Mouse (Mus musculus) kidney, postnatal 25 days (tissue): ENCODE data around the gene Wdr59.

Experiments
- DNase-seq, 2 experiments: peaks; one replicate each; pipeline ENCODE4 v3.0.0; 2021; ENCODE audit warnings: mixed read lengths in 2 of 2

The Wdr59 gene

GRCm38 (mm10) chr8:111490034-111490591, 31.8 kb downstream of the Wdr59 start:
- DNase-seq, result peak; percentile 15 to 64

- no peak for DNase-seq
Observed at GRCm38 (mm10) chr8:111480691-111481090, 41.2 kb downstream of the Wdr59 start.

- no peak for DNase-seq
Observed at GRCm38 (mm10) chr8:111477761-111478465, 44.0 kb downstream of the Wdr59 start.

GRCm38 (mm10) chr8:111471526-111472081, 50.3 kb downstream of the Wdr59 start:
- DNase-seq, result peak; percentile 38 to 55

GRCm38 (mm10) chr8:111469013-111469412, 52.9 kb downstream of the Wdr59 start:
- peak; percentile 57 to 60 for DNase-seq

- DNase-seq, result no peak
Observed at GRCm38 (mm10) chr8:111465341-111465740, 56.6 kb downstream of the Wdr59 start.

DNA sequence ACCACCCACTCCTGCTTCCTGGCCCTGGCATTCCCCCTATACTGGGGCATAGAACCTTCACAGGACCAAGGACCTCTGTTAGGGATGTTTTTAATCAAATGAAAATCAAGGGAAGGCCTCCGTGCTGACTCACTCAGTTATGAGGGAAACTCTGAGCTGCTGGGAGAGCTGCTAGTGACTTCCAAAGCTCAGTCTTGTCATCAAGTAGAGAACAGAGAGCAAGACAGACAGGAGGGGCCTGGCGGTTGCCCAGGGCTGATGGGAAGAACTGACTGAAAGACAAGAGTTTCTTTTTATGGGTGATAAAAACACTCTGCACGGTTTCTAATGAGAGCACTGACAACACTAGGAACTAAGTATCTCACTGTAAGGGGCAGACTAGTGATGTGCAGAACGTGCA, 57.4 kb downstream of the Wdr59 start:
- DNase-seq, result no peak

DNA sequence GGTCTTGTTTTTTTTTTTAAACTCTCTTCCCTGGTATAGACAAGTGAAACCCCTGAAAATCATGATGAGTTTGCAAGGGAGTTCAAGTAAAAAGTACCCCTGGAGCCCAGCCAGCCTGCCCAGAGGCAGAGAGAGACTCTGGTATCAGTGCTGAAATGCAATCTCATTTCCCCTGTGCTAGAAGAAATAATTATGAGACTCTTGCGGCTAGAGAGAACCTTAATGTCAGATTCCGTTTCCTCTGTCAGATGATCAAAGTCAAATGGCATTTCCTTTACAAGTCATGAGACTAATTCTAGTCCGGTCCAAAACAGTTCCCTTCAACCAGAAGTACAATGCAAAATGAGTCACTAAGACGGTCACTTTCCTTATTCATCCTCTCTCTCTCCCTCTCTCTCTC, 72.2 kb downstream of the Wdr59 start:
- peak in 1 of 2 experiments; percentile 66 for DNase-seq

GRCm38 (mm10) chr8:111445960-111446660, 75.8 kb downstream of the Wdr59 start:
- DNase-seq, result no peak

GRCm38 (mm10) chr8:111445558-111445957, 76.3 kb downstream of the Wdr59 start:
- DNase-seq, result no peak

GRCm38 (mm10) chr8:111444245-111444644, 77.6 kb downstream of the Wdr59 start:
- DNase-seq, result peak; percentile 63 to 69

DNA sequence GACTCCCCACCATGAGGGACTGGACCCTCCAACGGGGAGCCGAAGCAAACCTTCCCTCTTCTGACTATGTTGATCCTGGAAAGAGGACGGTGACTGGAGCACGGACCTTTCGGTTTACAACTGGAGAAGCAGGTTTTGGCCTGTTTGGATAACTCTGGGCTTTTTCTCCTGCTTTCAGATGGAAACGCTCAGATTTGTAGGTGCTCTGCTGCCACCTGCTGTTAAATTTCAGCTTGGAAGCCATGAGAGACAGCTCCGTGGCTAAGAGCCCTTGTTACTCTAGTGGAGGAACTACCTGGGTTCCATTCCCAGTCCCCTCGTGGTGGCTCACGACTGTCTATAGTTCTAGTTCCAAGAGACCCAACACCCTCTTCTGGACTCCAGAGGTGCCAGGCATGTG, 82.7 kb downstream of the Wdr59 start:
- DNase-seq, result peak; percentile 79 to 90

DNA sequence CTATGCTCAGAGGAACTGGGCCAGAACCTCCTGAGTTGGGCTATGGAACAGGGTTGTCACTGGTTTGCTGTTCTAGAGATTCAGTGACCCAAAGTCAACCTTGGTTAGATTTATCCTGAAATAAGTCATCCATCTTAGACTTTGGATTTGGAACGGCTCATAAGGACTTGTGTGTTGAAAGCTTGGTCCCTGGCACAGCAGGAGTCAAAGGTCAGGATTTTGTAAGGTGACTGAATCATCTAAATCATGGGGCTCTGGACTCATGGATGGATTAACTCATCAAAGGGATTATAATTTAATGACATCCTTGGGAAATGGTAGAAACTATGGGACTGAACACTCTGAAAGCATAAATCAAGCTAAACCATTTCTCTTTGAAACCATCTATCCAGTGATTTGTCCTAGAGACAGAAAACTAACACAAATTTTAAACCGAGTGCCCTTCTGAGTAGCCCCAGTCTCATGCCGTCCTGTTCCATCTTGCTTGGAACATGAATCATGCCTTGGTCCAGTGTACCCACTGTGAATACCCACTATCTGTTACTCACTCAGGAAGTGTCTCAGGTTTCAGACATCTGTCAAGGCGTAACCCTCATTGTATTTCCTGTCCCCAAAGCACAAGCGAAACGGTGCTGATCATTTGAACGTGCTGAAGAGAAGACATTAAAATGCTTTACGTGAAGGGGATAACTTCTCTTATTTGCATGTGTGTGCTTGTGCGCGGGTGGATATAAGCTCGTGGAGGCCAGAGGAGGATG, 86.6 kb downstream of the Wdr59 start:
- DNase-seq, result peak in 1 of 2 experiments; percentile 54

DNA sequence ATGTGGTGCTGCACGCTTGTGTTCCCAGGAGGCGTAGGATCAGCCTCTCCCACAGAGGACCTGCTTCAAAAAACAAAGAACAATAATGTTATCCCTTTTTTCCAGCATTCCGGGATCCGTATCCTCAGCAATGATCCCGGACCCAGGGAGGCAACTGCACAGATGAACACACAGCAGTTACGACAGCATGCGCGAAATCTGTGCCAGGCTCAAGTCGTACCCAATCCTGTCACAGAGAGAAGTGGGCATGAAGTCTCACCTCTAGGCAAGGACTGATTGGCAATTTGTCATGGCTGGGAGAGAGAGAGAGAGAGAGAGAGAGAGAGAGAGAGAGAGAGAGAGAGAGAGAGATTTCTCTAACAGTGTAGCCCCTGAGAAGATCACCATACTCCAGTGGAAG, 97.2 kb downstream of the Wdr59 start:
- DNase-seq, result no peak

DNA sequence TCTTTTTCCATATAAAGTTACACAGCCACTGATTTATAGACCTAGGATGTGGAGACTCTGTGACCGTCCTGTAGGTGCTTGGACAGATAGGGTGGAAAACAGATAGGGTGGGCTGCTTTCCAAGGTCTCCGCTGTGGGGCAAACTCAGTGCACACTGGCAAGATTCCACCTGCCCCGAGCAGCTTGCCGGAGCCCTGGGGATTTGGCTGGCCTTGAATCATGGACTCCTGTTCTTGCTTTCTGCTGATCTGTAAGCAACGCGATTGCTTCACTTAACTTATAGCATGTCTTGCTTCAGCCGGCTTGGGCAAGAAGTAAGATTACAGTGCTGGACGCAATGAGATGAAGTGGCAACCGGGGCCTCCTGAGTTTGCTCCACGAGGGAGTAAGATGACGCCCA, 97.7 kb downstream of the Wdr59 start:
- DNase-seq, result no peak

DNA sequence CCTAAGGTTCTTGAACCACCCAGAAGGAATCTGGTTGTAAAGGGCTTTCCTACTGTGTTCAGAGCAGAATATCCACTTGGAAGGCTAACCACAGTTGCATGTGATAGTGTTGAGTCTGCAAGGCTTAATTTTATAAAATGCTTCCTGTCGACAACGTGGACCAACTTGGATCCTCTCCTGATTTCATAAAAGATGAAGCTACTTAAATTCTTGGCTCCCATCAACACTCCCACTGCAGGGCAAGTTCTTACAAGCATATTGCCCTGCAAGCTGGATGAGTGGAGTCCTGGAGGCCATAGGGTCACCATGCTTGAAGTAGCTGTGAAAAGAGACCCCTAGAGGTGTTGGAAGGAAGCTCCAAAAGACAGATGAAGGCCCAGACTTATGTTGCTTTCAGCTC, 99.3 kb downstream of the Wdr59 start:
- no peak for DNase-seq

DNA sequence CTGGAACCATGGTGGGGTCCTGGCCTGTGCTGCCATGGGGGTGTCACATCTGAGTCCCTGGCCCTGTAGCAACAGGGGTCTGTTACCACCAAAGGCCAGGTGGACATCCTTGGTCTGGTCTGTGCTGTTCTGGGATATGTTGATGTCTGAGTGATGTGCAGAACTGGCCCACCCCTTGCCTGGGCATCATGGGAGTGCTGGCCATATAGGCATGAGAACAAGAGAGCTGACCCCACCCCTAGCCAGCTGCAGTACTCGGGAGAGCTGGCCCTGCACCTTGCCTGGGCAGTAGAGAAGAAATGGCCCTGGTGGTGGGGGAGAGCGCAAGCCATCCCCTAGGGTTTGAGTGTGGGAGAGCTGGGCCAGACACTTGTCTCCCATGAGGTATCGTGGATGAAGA, 102.7 kb downstream of the Wdr59 start:
- DNase-seq, result no peak

GRCm38 (mm10) chr8:111418601-111419000, 103.3 kb downstream of the Wdr59 start:
- DNase-seq, result peak; percentile 43 to 50

DNA sequence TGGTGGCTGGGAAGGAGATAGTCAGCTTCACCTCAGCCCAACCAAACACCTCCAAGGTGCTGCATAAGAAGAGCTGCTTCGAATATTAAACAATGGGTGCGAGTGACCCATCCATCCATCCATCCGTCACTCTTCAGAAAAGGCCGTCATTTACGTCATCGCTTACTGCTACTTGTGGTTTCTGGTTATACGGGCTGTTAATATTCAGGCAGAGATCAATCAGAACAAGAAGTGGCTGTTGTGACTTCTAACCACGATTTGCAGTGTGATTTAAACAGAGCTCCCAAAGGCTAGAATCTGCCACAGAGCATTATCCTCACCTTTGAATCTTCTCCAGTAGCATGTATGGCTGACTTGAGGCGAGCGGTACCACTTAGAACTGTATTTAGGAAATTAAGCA, 104.7 kb downstream of the Wdr59 start:
- DNase-seq, result no peak

- peak; percentile 31 to 44 for DNase-seq
Observed at GRCm38 (mm10) chr8:111403391-111403790, 118.5 kb downstream of the Wdr59 start.
